Mouse (Mus musculus) midbrain, embryonic 12.5 days (tissue): ENCODE measurements around the gene Antxr2. TPM values are rescaled to one million over a fixed set of nuclear protein-coding genes. Genes with fewer than 3 reads are reported as not detected.

ENCODE experiments used
- ATAC-seq: fragments of 200-750 bp; cut with Nextera tagmentation; 2 replicates; pipeline ENCODE4 v1.8.0; 2017; ENCODE audit warnings: low read depth, moderate TSS enrichment, moderate library complexity; ENCODE audit not compliant: low FRiP score
- H3K27ac ChIP-seq: fragments of 300-500 bp; sonication (generic); replicated peaks from 2 replicates; pipeline ENCODE4 v1.5.1; 2016; ENCODE audit warnings: mild to moderate bottlenecking
- H3K27me3 ChIP-seq: fragments of 300-500 bp; sonication (generic); 2 replicates; pipeline ENCODE4 v1.6.1; 2016; ENCODE audit warnings: mild to moderate bottlenecking
- H3K36me3 ChIP-seq: fragments of 300-500 bp; sonication (generic); 2 replicates; pipeline ENCODE4 v1.6.1; 2016
- H3K4me1 ChIP-seq: fragments of 300-500 bp; sonication (generic); 2 replicates; pipeline ENCODE4 v1.6.1; 2016
- H3K4me2 ChIP-seq: fragments of 300-500 bp; sonication (generic); replicated peaks from 2 replicates; pipeline ENCODE4 v1.6.1; 2016; ENCODE audit warnings: mild to moderate bottlenecking, moderate library complexity
- H3K4me3 ChIP-seq: fragments of 300-500 bp; sonication (generic); 2 replicates; pipeline ENCODE4 v1.5.1; 2016; ENCODE audit warnings: mild to moderate bottlenecking
- H3K9ac ChIP-seq: fragments of 300-500 bp; sonication (generic); replicated peaks from 2 replicates; pipeline ENCODE4 v1.6.1; 2016; ENCODE audit warnings: mild to moderate bottlenecking, moderate library complexity
- H3K9me3 ChIP-seq: fragments of 300-500 bp; sonication (generic); 2 replicates; pipeline ENCODE4 v1.6.1; 2016; ENCODE audit warnings: mild to moderate bottlenecking
- WGBS: fragments of 180-500 bp; shearing (Covaris S2); methylation state at CpG from one replicate; pipeline ENCODE4 v1.1.7; 2016; 5-methylcytosine and 5-hydroxymethylcytosine counted together
- polyA plus RNA-seq: library from polyadenylated mRNA; unstranded; fragments of >200 nt; fragmentation: Nextera tagmentation; extraction: Ambion mirVana; gene quantifications from 2 replicates; pipeline ENCODE4 v1.2.1, GENCODE M21; 2016

The Antxr2 gene
- polyA plus RNA-seq, 1 experiment from 2014 or later: 11.9 TPM

GRCm38 (mm10) chr5:97954193-97954772, 76.6 kb downstream of the Antxr2 start:
- no peak overlapping the region for H3K9ac ChIP-seq
- no peak for ATAC-seq
- no peak overlapping the region for H3K27ac ChIP-seq
- WGBS: 93% methylated on average over 5 of the region's 5 CpGs
- no peak overlapping the region for H3K4me2 ChIP-seq
- H3K4me1 ChIP-seq: no peaks in the 10 kb centered on the region
- H3K36me3 ChIP-seq: no peaks in the 10 kb centered on the region
- H3K4me3 ChIP-seq: no peak overlapping the region
- no peaks in the 10 kb centered on the region for H3K9me3 ChIP-seq
- no peaks in the 10 kb centered on the region for H3K27me3 ChIP-seq

- no peaks in the 10 kb centered on the region for H3K4me1 ChIP-seq
- no peak overlapping the region for H3K4me2 ChIP-seq
- H3K9me3 ChIP-seq: no peaks in the 10 kb centered on the region
- no peak for ATAC-seq
- H3K27ac ChIP-seq: no peak overlapping the region
- no peak overlapping the region for H3K4me3 ChIP-seq
- 83% methylated on average over 11 of the region's 11 CpGs for WGBS
- H3K9ac ChIP-seq: no peak overlapping the region
- no peaks in the 10 kb centered on the region for H3K36me3 ChIP-seq
- no peaks in the 10 kb centered on the region for H3K27me3 ChIP-seq
Observed at GRCm38 (mm10) chr5:97953241-97953920, 77.5 kb downstream of the Antxr2 start.

GRCm38 (mm10) chr5:97947261-97947660, 83.6 kb downstream of the Antxr2 start:
- WGBS: 76% methylated on average over 3 of the region's 3 CpGs
- H3K36me3 ChIP-seq: 0 out of 2 replicates have a peak, but pooled peaks cover 4% of the 10 kb centered on the region

GRCm38 (mm10) chr5:97946236-97946635, 84.6 kb downstream of the Antxr2 start:
- Histone ChIP-seq H3K9ac (no peak overlapping the region), H3K36me3 (0 out of 2 replicates have a peak, but pooled peaks cover 4% of the 10 kb centered on the region), H3K4me2 (no peak overlapping the region), H3K9me3 (no peaks in the 10 kb centered on the region), H3K27me3 (no peaks in the 10 kb centered on the region), H3K4me3 (no peak overlapping the region), H3K4me1 (no peaks in the 10 kb centered on the region), H3K27ac (no peak overlapping the region)
- WGBS: 88% methylated on average over 4 of the region's 4 CpGs
- no peak for ATAC-seq

More at GRCm38 (mm10) chr5:97947261-97947660, 83.6 kb downstream of the Antxr2 start:
- H3K4me2 ChIP-seq: no peak overlapping the region
- no peaks in the 10 kb centered on the region for H3K4me1 ChIP-seq
- H3K27me3 ChIP-seq: no peaks in the 10 kb centered on the region
- H3K4me3 ChIP-seq: no peak overlapping the region
- H3K27ac ChIP-seq: no peak overlapping the region
- ATAC-seq: no peak
- no peaks in the 10 kb centered on the region for H3K9me3 ChIP-seq
- no peak overlapping the region for H3K9ac ChIP-seq

- 2% methylated on average over 53 of the region's 56 CpGs for WGBS
- Histone ChIP-seq H3K4me2 (peak overlapping the region; percentile 90), H3K4me1 (peaks cover 11% of the 10 kb centered on the region), H3K4me3 (peak overlapping the region; percentile 53), H3K36me3 (no peaks in the 10 kb centered on the region), H3K27ac (peak overlapping the region; percentile 15; the same call in 1 of the 2 replicates), H3K9ac (peak overlapping the region; percentile 46), H3K9me3 (no peaks in the 10 kb centered on the region), H3K27me3 (peaks cover 9% of the 10 kb centered on the region)
- ATAC-seq: peak; percentile 93
Observed at GRCm38 (mm10) chr5:97935140-97936129, 95.4 kb downstream of the Antxr2 start.

GRCm38 (mm10) chr5:97917654-97918053, 113.2 kb downstream of the Antxr2 start:
- Histone ChIP-seq H3K27me3 (no peaks in the 10 kb centered on the region), H3K4me1 (no peaks in the 10 kb centered on the region), H3K27ac (no peak overlapping the region), H3K9me3 (no peaks in the 10 kb centered on the region), H3K4me2 (no peak overlapping the region), H3K9ac (no peak overlapping the region), H3K36me3 (no peaks in the 10 kb centered on the region), H3K4me3 (no peak overlapping the region)
- 85% methylated on average over 11 of the region's 11 CpGs for WGBS
- no peak for ATAC-seq

GRCm38 (mm10) chr5:97914890-97915289, 116.0 kb downstream of the Antxr2 start:
- WGBS: 41% methylated on average over 2 of the region's 2 CpGs
- Histone ChIP-seq H3K27me3 (no peaks in the 10 kb centered on the region), H3K9me3 (no peaks in the 10 kb centered on the region), H3K4me2 (no peak overlapping the region), H3K27ac (no peak overlapping the region), H3K9ac (no peak overlapping the region), H3K36me3 (no peaks in the 10 kb centered on the region), H3K4me3 (no peak overlapping the region), H3K4me1 (no peaks in the 10 kb centered on the region)
- peak; percentile 70; the same call in 1 of the 2 replicates for ATAC-seq

- H3K36me3 ChIP-seq: no peaks in the 10 kb centered on the region
- H3K9ac ChIP-seq: no peak overlapping the region
- no peaks in the 10 kb centered on the region for H3K27me3 ChIP-seq
- H3K4me2 ChIP-seq: no peak overlapping the region
- WGBS: 95% methylated on average over 6 of the region's 6 CpGs
- no peak overlapping the region for H3K4me3 ChIP-seq
- no peaks in the 10 kb centered on the region for H3K9me3 ChIP-seq
- no peak for ATAC-seq
- no peaks in the 10 kb centered on the region for H3K4me1 ChIP-seq
- no peak overlapping the region for H3K27ac ChIP-seq
Observed at GRCm38 (mm10) chr5:97913901-97914300, 116.9 kb downstream of the Antxr2 start.

GRCm38 (mm10) chr5:97907482-97907881, 123.4 kb downstream of the Antxr2 start:
- Histone ChIP-seq H3K9ac (no peak overlapping the region), H3K27ac (no peak overlapping the region), H3K4me3 (no peak overlapping the region), H3K4me1 (no peaks in the 10 kb centered on the region), H3K4me2 (no peak overlapping the region), H3K27me3 (no peaks in the 10 kb centered on the region), H3K36me3 (no peaks in the 10 kb centered on the region), H3K9me3 (no peaks in the 10 kb centered on the region)
- ATAC-seq: no peak
- 81% methylated on average over 6 of the region's 6 CpGs for WGBS

GRCm38 (mm10) chr5:97906537-97907266, 124.1 kb downstream of the Antxr2 start:
- Histone ChIP-seq H3K4me3 (no peak overlapping the region), H3K9me3 (no peaks in the 10 kb centered on the region), H3K4me1 (no peaks in the 10 kb centered on the region), H3K9ac (no peak overlapping the region), H3K27ac (no peak overlapping the region), H3K27me3 (no peaks in the 10 kb centered on the region), H3K4me2 (no peak overlapping the region), H3K36me3 (no peaks in the 10 kb centered on the region)
- 88% methylated on average over 13 of the region's 13 CpGs for WGBS
- no peak for ATAC-seq

- H3K4me3 ChIP-seq: no peak overlapping the region
- H3K9ac ChIP-seq: no peak overlapping the region
- H3K9me3 ChIP-seq: no peaks in the 10 kb centered on the region
- H3K36me3 ChIP-seq: no peaks in the 10 kb centered on the region
- ATAC-seq: no peak
- 81% methylated on average over 3 of the region's 3 CpGs for WGBS
- H3K27me3 ChIP-seq: no peaks in the 10 kb centered on the region
- no peak overlapping the region for H3K4me2 ChIP-seq
- H3K27ac ChIP-seq: no peak overlapping the region
- no peaks in the 10 kb centered on the region for H3K4me1 ChIP-seq
Observed at GRCm38 (mm10) chr5:97905856-97906255, 125.0 kb downstream of the Antxr2 start.
